Mouse (Mus musculus) brain, embryonic 14.5 days (tissue): ENCODE data around the gene Alox5ap. TPM values are rescaled to one million over a fixed set of nuclear protein-coding genes. Genes with fewer than 3 reads are reported as not detected.

Experiments used
- DNase-seq: peaks from one replicate; pipeline ENCODE4 v3.0.0-alpha.2; 2011; ENCODE audit warnings: low read depth
- CTCF ChIP-seq: fragments of 200-500 bp; IDR thresholded peaks from 2 replicates; pipeline ENCODE4 v1.5.1; 2012; ENCODE audit warnings: inconsistent platforms, mild to moderate bottlenecking, moderate library complexity, borderline replicate concordance; ENCODE audit not compliant: insufficient read depth, insufficient read length; ENCODE audit errors: extremely low read depth
- POLR2A ChIP-seq: fragments of 200-500 bp; IDR thresholded peaks from 2 replicates; pipeline ENCODE4 v1.6.1; 2012; ENCODE audit warnings: mild to moderate bottlenecking, inconsistent platforms, borderline replicate concordance; ENCODE audit not compliant: poor library complexity, insufficient read depth, insufficient read length, severe bottlenecking; ENCODE audit errors: extremely low read depth
- polyA plus RNA-seq: library from polyadenylated mRNA; depleted of rRNA; stranded (reverse); fragments of >200 nt; gene quantifications from 2 replicates; pipeline ENCODE4 v1.2.3, GENCODE M21; 2012

Gene Alox5ap
- polyA plus RNA-seq, 1 experiment, result 11.4 TPM

DNA sequence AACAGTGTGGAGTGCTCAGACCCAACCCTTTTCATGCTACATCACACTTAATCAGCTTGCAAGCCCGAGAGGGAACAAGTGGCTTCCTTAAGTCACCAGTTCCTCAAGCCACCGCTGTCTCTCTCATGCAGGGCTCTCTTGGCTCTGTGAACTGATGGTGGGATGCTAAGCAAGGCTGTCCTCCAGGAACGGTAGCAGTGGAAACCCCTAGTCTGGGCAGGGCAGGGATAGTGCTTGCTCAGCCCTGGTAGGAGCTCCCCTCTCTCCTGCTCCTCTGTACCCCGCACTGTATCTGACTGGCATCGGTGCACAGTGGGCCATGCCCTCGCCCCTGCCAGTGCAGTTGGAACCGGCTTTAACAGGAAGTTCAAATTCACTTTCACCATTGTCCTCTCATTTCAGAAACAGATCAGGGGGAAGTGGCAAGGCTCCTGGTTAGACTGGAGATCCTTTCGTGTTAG lies 2.2 kb downstream of the Alox5ap start:
- TF ChIP-seq POLR2A (no peak), CTCF (no peak)
- no peak for DNase-seq

DNA sequence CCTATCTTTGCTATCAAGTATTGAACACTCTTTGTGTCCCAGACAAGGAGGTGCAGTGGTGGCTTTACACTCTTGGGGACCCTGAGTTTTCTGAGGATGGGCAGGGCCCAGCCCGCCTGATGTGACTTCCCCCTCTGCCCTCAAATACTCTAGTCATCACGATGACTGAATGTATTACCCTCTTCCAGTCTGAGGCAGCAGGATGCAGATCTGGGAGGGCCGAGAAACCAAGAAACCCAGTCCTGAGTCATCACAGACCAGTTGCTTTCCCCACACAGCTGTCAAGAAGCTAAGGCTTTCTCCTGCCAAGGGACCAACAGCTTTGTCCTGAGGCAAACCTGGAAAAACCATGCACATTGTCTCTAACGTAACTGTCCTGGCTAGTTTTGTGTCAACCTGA lies 2.9 kb downstream of the Alox5ap start:
- TF ChIP-seq CTCF (no peak), POLR2A (no peak)

DNA sequence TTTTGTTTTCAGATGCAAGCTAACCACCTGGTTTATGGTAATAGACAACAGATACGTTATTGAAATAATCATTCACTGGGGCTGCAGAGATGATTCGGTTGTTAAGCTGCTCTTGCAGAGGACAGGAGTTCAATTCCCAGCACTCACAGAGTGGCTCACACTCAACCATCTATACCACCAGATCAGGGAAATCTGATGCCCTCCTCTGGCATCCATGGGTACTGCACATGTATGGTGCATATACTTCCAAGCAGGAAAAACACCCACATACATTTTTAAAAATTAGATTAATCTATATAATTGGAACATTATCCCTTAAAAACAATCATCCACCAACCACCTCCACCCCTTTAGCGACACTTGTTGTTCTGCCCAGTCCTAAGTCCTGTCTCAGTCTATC lies 6.7 kb downstream of the Alox5ap start:
- TF ChIP-seq POLR2A (no peak), CTCF (peak; percentile 10; the same call in 1 of the 2 replicates)
- no peak for DNase-seq

More for the DNA sequence above, 2.9 kb downstream of the Alox5ap start:
- no peak for DNase-seq

DNA sequence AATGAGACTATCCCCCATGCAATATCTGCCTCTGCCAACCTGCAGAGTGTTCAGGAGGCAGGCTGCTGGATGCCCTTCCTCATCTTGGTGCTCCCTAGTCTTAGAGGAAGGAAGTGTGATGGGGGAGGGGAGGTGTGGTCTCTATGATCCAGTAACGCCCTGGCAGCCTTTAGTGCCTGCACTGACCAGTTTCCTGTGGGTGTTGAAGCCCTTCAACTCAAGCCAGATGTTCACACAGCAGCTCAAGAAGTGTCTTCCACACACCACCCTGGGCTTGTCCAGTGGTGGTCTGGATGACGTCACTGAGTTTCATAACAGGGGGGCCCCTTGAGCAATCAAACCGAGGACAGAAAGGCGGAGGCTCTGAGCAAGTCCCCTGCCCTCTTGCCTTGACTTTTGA lies 8.0 kb downstream of the Alox5ap start:
- no peak for DNase-seq
- no peak for TF ChIP-seq POLR2A
- no peak for TF ChIP-seq CTCF

DNA sequence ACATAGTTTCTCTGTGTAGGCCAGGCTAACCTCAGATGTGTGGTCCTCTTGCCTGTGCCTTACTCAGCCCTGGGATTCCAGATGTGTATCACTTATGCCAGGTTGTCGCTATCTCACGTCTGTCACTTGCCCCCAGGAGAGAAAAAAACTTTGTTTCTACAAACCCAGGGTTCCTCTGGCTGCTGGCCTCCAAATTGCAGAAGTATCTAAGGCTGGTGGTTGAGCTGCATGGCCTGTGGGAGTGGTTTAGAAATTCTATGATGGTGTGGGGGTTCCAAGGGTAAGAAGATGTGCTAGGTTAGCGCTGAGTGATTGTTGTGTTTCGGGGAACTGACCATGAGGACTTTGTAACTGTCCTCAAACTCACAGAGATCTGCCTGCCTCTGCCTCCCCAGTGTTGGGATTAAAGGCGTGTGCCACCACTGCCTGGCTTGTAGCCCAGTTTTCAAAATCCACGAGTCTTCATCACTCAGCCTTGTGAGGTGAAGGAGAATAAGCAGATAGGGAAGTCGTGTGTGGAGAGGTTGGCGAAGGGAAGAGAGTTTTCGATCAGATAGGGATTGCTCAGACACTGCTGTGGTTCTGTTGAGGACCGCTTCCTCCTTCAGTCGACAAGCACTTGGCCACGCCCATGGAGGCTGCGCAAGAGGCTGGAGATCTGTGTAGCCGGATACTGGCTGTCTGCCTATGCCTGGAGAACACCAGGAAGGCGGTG lies 10.0 kb downstream of the Alox5ap start:
- TF ChIP-seq CTCF (no peak), POLR2A (no peak)
- no peak for DNase-seq

DNA sequence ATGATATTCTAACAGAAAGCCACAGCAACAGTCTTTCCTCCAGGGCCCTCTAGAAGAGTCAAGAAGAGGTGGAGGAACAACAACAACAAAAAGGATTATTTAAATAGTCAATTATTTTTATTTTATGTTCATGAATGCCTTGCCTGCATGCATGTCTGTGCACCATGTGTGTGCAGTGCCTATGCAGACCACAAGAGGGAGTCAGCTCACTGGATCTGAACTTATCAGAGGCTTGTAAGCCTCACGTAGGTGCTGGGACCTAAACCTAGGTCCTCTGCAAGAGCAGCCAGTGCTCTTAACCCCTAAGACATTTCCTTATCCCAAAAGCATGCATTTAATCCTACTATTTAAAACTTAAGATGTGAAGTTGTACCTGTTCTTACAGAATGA lies 10.5 kb downstream of the Alox5ap start:
- no peak for TF ChIP-seq POLR2A
- TF ChIP-seq CTCF, result peak; percentile 28; the same call in 1 of the 2 replicates
- DNase-seq, result no peak

DNA sequence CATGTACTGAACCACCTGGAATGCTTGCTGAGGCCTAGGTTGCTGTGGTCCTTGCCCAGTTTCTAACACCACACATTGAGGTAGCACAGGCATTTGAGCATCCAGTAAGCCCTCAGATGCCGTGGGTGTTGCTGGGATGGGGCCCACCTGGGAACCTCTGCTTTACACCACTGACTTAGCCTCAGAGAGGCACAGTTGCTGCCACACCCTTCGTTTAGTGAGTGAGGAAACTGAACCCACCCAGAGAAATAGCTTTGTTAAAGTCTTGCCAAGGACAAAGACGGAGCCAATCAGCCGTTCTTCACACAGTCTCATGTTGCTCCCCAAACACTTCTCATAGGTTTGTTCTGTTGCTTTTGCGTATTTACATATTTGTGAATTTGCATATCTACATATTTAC lies 13.0 kb downstream of the Alox5ap start:
- TF ChIP-seq POLR2A (no peak), CTCF (no peak)
- DNase-seq, result no peak

DNA sequence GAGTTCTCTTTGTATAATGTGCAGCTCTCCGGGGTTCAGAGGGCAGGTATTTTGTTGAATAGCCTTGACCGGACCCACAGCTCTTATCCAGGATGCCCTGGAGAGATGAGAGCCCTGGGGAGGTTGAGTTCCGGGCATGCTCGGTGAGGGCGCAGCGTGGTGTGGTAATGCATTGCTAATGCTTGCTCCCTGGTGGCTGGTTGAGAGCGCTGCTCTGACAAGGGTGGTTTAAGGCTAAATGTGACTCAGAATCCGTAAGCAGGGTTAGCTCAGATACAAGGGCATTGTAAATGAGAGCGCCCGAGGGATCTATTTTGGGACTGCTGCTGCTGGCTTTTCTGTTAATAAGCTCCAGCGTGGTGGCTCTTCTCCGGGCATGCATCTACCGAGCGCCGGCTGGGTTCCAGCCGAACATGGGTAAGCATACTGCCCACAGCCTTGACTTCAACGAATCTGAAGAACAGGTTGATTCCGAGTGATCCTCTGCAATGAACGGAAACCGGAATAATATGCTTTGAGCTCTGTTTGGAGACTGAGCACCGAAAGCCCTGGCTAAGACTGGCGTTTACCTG lies 14.8 kb downstream of the Alox5ap start:
- DNase-seq, result peak; percentile 74
- TF ChIP-seq CTCF (peak; percentile 30; the same call in 1 of the 2 replicates), POLR2A (no peak)

DNA sequence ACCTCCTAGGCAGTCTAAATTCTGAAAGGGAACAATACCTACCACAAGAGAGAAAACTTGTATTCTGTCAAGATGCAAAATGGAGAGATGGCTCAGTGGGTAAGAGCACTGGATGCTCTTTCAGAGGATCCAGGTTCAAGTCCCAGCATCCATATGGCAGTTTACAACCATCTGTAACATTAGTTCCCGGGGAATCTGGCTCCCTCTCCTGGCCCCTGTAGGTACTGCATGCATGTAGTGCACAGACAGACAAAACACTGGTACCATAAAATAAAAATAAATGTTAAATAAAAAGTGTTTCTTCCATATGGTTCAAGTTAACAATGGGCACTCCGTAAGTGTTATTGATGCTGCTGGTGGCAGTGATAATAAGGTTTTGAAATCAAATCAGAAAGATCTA lies 18.4 kb downstream of the Alox5ap start:
- peak; percentile 45; the same call in 1 of the 2 replicates for TF ChIP-seq CTCF
- no peak for TF ChIP-seq POLR2A
- no peak for DNase-seq

DNA sequence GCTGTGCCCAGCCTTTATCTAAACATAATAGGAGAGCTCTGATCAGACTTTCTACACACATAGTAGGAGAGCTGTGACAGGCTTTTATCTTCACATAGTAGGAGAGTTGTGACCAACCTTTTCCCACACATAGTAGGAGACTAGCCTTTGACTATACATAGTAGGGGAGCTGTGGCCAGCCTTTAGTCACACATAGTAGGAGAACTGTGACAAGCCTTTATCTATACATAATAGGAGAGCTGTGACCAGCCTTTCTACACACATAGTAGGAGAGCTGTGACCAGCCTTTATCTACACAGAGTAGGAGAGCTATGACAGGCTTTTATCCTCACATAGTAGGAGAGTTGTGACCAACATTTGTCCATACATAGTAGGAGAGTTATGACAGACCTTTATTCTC lies 19.3 kb downstream of the Alox5ap start:
- no peak for TF ChIP-seq POLR2A
- TF ChIP-seq CTCF, result no peak
- no peak for DNase-seq

DNA sequence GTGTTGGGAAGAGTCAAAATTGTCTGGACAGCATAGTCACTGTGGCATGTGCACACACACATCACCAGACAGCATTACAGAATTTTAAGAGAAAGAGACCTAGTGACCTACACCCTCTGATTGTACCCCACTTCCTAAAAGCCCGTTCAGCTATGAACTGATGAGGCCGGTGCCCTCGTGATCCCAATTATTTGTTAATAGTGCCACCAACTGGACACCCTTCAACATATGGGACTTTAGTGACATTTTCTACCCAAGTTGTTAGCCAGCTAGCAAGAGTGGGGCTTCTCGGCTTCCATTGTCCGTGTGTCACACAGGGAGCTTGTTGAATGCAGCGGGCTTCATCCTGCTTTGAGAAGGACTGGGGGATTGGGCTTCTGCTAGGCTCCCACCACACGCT lies 21.5 kb downstream of the Alox5ap start:
- TF ChIP-seq POLR2A (no peak), CTCF (no peak; the same call in 1 of the 2 replicates)
- DNase-seq, result peak; percentile 38

DNA sequence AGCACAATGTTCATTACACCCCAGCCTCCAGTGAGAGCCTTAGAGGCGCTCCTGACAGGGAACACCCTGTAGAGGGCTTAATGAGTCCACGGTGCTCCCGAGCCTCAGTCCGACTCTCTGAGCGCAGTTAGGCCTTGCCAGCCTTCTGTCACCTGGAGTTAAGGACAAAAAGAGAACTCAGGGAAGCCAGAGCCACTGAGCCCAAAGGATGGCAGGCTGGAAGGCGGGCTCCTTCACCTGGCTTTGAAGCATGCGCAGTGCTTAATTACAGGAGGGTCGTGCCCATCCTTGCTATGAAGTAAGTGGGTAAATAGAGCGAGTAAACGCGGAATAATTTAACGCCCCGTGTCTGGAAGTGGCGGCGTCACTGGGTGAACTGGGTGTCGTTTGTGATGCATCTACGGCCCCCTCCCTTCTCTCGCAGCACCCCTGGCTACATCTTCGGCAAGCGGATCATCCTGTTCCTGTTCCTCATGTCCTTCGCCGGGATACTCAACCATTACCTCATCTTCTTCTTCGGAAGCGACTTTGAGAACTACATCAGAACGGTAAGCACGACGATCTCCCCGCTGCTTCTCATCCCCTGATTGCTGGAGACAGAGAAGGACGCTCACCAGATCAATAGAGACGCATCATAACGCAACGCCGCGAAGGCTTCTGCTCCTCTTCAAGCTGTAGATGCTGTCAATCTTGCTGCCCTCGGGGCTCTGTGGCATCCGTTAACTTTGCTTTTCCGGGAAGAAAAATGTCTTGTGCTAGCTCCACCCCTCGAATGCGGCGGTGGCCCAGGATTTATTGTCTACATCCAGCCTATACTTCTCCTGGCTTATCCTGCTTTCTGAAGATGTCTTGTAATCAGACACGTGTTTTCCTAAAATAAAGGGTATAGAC lies 22.8 kb downstream of the Alox5ap start:
- DNase-seq, result peak; percentile 73

More for the DNA sequence above, 22.8 kb downstream of the Alox5ap start:
- TF ChIP-seq CTCF (peak; percentile 10; the same call in 1 of the 2 replicates), POLR2A (no peak)
